Mouse (Mus musculus) lung, adult 18-20 months (tissue): ENCODE data around the gene Hdgf.

Experiments used
- DNase-seq, 2 experiments: peaks; one replicate each; pipeline ENCODE4 v3.0.0; 2022; ENCODE audit warnings: mixed read lengths in 2 of 2

Hdgf gene

GRCm38 (mm10) chr3:87947056-87947810 lies 41.1 kb downstream of the Hdgf start:
- DNase-seq: no peak

GRCm38 (mm10) chr3:87947811-87948199 lies 41.7 kb downstream of the Hdgf start:
- DNase-seq: no peak

- no peak for DNase-seq
Measured at GRCm38 (mm10) chr3:87948378-87949265, 42.5 kb downstream of the Hdgf start, which contains the start of gene Crabp2. Gene Crabp2 (plus strand): TSS chr3:87948666.

- DNase-seq: no peak
Measured at GRCm38 (mm10) chr3:87949266-87949954, 43.3 kb downstream of the Hdgf start.

GRCm38 (mm10) chr3:87949955-87950515 lies 43.9 kb downstream of the Hdgf start:
- no peak for DNase-seq

GRCm38 (mm10) chr3:87951946-87952345 lies 45.8 kb downstream of the Hdgf start:
- no peak for DNase-seq

GRCm38 (mm10) chr3:87952440-87952839 lies 46.3 kb downstream of the Hdgf start:
- DNase-seq: no peak

GRCm38 (mm10) chr3:87958056-87958455 lies 51.9 kb downstream of the Hdgf start:
- no peak for DNase-seq

- DNase-seq: no peak
Measured at GRCm38 (mm10) chr3:87958476-87958875, 52.4 kb downstream of the Hdgf start.

GRCm38 (mm10) chr3:87958967-87959366 lies 52.8 kb downstream of the Hdgf start:
- DNase-seq: no peak

- DNase-seq: no peak
Measured at GRCm38 (mm10) chr3:87959371-87959770, 53.2 kb downstream of the Hdgf start.

GRCm38 (mm10) chr3:87960191-87960585 lies 54.1 kb downstream of the Hdgf start:
- no peak for DNase-seq

- peak; percentile 87 to 91 for DNase-seq
Measured at GRCm38 (mm10) chr3:87960586-87961191, 54.6 kb downstream of the Hdgf start.
